ENCODE assay signal across 22 mouse cellular contexts in the genomic region with DNA sequence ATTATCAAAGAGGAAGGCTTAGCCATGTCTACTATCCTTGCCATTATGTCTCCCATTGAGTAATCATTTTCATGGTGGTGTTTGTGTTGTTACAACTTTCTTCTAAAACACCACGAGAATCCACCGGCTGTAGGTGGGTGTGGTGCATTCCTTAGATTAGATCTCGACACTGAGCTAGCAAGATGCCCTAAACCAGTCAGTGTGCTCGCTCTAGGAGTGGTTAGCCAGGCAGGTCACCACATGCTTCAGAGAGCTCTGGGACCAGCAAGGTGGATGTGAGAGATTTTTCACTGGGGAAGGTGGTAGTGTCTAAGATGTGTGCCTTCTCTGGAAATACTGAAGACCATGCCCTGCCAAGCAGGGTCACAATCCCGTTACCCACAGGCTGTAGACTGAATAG. TPM values are rescaled to one million over a fixed set of nuclear protein-coding genes. Genes with fewer than 3 reads are reported as not detected.
DNase-seq lines count a peak whose midpoint lies in the region; ATAC-seq and TF ChIP-seq lines count a peak whose summit lies in the region.
"Had no signal": no experiment of that assay in that cellular context is flagged by ENCODE, and none has a peak within 500 bp of the region (broad histone marks: within the 10 kb centered on the region; RNA-seq: fewer than 3 reads in every experiment).

No protein-coding gene starts in this region.

- no peaks in the 10 kb centered on the region for H3K36me3 ChIP-seq in limb, embryonic 14.5 days (ENCODE audit: control insufficient read depth, insufficient read depth, low read length)
- no peaks in the 10 kb centered on the region for H3K36me3 ChIP-seq in limb, embryonic 10.5 days
- no peaks in the 10 kb centered on the region for H3K36me3 ChIP-seq in myocyte (ENCODE audit: control insufficient read depth, insufficient read depth)
- H3K36me3 ChIP-seq: forebrain, embryonic 12.5 days; limb, embryonic 12.5 days; midbrain, embryonic 13.5 days; neural tube, embryonic 13.5 days had no signal

- 46% methylated on average over 5 of the region's 5 CpGs for WGBS in limb, embryonic 14.5 days
- WGBS in limb, embryonic 10.5 days, result 50% methylated on average over 5 of the region's 5 CpGs

- no peak overlapping the region for H3K4me3 ChIP-seq in limb, embryonic 14.5 days (replicated peaks; ENCODE audit: low read length)
- H3K4me3 ChIP-seq in limb, embryonic 10.5 days, result no peak overlapping the region
- H3K4me3 ChIP-seq in myocyte, result no peak overlapping the region
- H3K4me3 ChIP-seq: forebrain, embryonic 12.5 days; layer of hippocampus, adult 2 months; limb, embryonic 12.5 days; midbrain, embryonic 13.5 days; neural tube, embryonic 13.5 days had no signal

- peak; percentile 16 for DNase-seq in limb, embryonic 14.5 days (ENCODE audit: low spot score)
- DNase-seq in limb, embryonic 10.5 days (ENCODE audit: low spot score), result no peak
- peak; percentile 61 for DNase-seq in ES-CJ7 (ENCODE audit: low read depth, low spot score)
- DNase-seq in induced T-regulatory cell, adult 2 months (ENCODE audit: low read depth), result peak; percentile 56
- no peak for DNase-seq in spleen, postnatal 14 days (ENCODE audit: low spot score in 2 of 2)
- no peak for DNase-seq in right cerebral cortex, postnatal 14 days
- DNase-seq in lung, postnatal 10 days, result no peak
- DNase-seq: adrenal gland, postnatal 36 days; cerebellum, adult 11-12 months; cerebellum, postnatal 36 days; kidney, adult 2 months; kidney, postnatal 10 days; lung, embryonic 14.5 days; spleen, adult 18-20 months had no signal

- H3ac ChIP-seq in myocyte (ENCODE audit: control insufficient read depth, insufficient read length), result no peak overlapping the region

- no peaks in the 10 kb centered on the region for H3K79me2 ChIP-seq in myocyte (ENCODE audit: control insufficient read depth, insufficient read depth)

- H3K27ac ChIP-seq in limb, embryonic 14.5 days (replicated peaks; ENCODE audit: low read depth, low read length), result no peak overlapping the region
- H3K27ac ChIP-seq in limb, embryonic 10.5 days, result no peak overlapping the region
- H3K27ac ChIP-seq: forebrain, embryonic 12.5 days; hindbrain, postnatal 0 days; layer of hippocampus, adult 2 months; limb, embryonic 12.5 days; midbrain, embryonic 13.5 days; neural tube, embryonic 13.5 days had no signal

- no peak for TF ChIP-seq POLR2A in limb, embryonic 14.5 days (IDR thresholded peaks at IDR 0.05; ENCODE audit: borderline replicate concordance, extremely low read depth, insufficient read depth, insufficient read length)
- TF ChIP-seq POLR2A in myocyte (IDR thresholded peaks at IDR 0.05; ENCODE audit: insufficient read length, low read depth), result no peak

- no peak overlapping the region for H3K4me2 ChIP-seq in limb, embryonic 14.5 days (replicated peaks; ENCODE audit: low read depth, low read length, severe bottlenecking)
- H3K4me2 ChIP-seq in myocyte (ENCODE audit: low read depth), result peak overlapping the region; percentile 2
- H3K4me2 ChIP-seq: forebrain, embryonic 12.5 days; midbrain, embryonic 13.5 days; neural tube, embryonic 13.5 days had no signal

- H3K27me3 ChIP-seq in limb, embryonic 14.5 days (ENCODE audit: control insufficient read depth, insufficient read depth, low read length), result no peaks in the 10 kb centered on the region
- H3K27me3 ChIP-seq in limb, embryonic 10.5 days (ENCODE audit: low read depth, poor library complexity, severe bottlenecking), result no peaks in the 10 kb centered on the region
- no peaks in the 10 kb centered on the region for H3K27me3 ChIP-seq in myocyte (ENCODE audit: control insufficient read depth, insufficient read depth, insufficient read length)
- H3K27me3 ChIP-seq: forebrain, embryonic 12.5 days; limb, embryonic 12.5 days; midbrain, embryonic 13.5 days; neural tube, embryonic 13.5 days had no signal

- H3K9me3 ChIP-seq in limb, embryonic 14.5 days (ENCODE audit: control insufficient read depth, low read length), result no peaks in the 10 kb centered on the region
- no peaks in the 10 kb centered on the region for H3K9me3 ChIP-seq in limb, embryonic 10.5 days (replicated peaks)
- H3K9me3 ChIP-seq: forebrain, embryonic 12.5 days; limb, embryonic 12.5 days; midbrain, embryonic 13.5 days; neural tube, embryonic 13.5 days had no signal

- no peaks in the 10 kb centered on the region for H3K4me1 ChIP-seq in limb, embryonic 14.5 days (ENCODE audit: control insufficient read depth, insufficient read depth, low read length)
- H3K4me1 ChIP-seq in limb, embryonic 10.5 days, result no peaks in the 10 kb centered on the region
- H3K4me1 ChIP-seq: forebrain, embryonic 12.5 days; limb, embryonic 12.5 days; midbrain, embryonic 13.5 days; neural tube, embryonic 13.5 days had no signal

- H3K9ac ChIP-seq in limb, embryonic 14.5 days (ENCODE audit: low read depth, low read length, severe bottlenecking), result no peak overlapping the region
- H3K9ac ChIP-seq: forebrain, embryonic 12.5 days; limb, embryonic 12.5 days; lung, embryonic 14.5 days; midbrain, embryonic 13.5 days; neural tube, embryonic 13.5 days had no signal

- no peak for ATAC-seq in limb, embryonic 14.5 days (ENCODE audit: low FRiP score, low read depth)
- ATAC-seq: hindbrain, postnatal 0 days; midbrain, embryonic 13.5 days had no signal

TF ChIP-seq in myocyte, 11 proteins besides CTCF, POLR2A, EP300 and RAD21:
- no peak for TF ChIP-seq MYOD1 (IDR thresholded peaks at IDR 0.05; ENCODE audit: control insufficient read depth in 1 of 3, insufficient read length in 2 of 3, low read depth in 2 of 3)
- no peak for TF ChIP-seq CEBPB (IDR thresholded peaks at IDR 0.05; ENCODE audit: insufficient read depth, poor library complexity, severe bottlenecking)
- no peak for TF ChIP-seq MAX (IDR thresholded peaks at IDR 0.05; ENCODE audit: low read depth)
- TF ChIP-seq POLR2AphosphoS2 (IDR thresholded peaks at IDR 0.05; ENCODE audit: insufficient read length, low read depth), result no peak
- TF ChIP-seq E2F4 (IDR thresholded peaks at IDR 0.05; ENCODE audit: insufficient read depth), result no peak
- no peak for TF ChIP-seq REST (IDR thresholded peaks at IDR 0.05; ENCODE audit: insufficient read depth, insufficient read length)
- no peak for TF ChIP-seq TCF12 (IDR thresholded peaks at IDR 0.05; ENCODE audit: insufficient read depth, poor library complexity, severe bottlenecking)
- no peak for TF ChIP-seq MYOG (IDR thresholded peaks at IDR 0.05; ENCODE audit: control insufficient read depth in 1 of 3, insufficient read depth in 1 of 3, insufficient read length in 2 of 3, low read depth in 2 of 3)
- TF ChIP-seq SRF (IDR thresholded peaks at IDR 0.05; ENCODE audit: control insufficient read depth, insufficient read length, low read depth), result no peak
- no peak for TF ChIP-seq TCF3 (IDR thresholded peaks at IDR 0.05; ENCODE audit: insufficient read length, low read depth)
TF ChIP-seq in myocyte: peak in this region for 0.

RNA-seq across cellular contexts. Expression of a gene that starts 16.6 kb away (rescaled TPM):
- 11.5 and 15.6 TPM in 2 replicates for polyA plus RNA-seq in limb, embryonic 14.5 days (2012; rRNA removed)
- 28.4 and 32.2 TPM in 2 replicates for polyA plus RNA-seq in limb, embryonic 14.5 days (2014; fragmentation: Nextera tagmentation; extraction: Ambion mirVana)
- 36.6 and 39.5 TPM in 2 replicates for polyA plus RNA-seq in limb, embryonic 10.5 days (2016; fragmentation: Nextera tagmentation; extraction: Ambion mirVana)
- 6.6 TPM for polyA plus RNA-seq in myocyte (2012; fragmentation: generic; extraction: Trizol)

RNA-seq across cellular contexts. Expression of a gene that starts 16.6 kb away (rescaled TPM):
- polyA plus RNA-seq in limb, embryonic 14.5 days (2012; rRNA removed), result 71.1 and 74.9 TPM in 2 replicates
- 104 and 105 TPM in 2 replicates for polyA plus RNA-seq in limb, embryonic 14.5 days (2014; fragmentation: Nextera tagmentation; extraction: Ambion mirVana)
- 147 and 150 TPM in 2 replicates for polyA plus RNA-seq in limb, embryonic 10.5 days (2016; fragmentation: Nextera tagmentation; extraction: Ambion mirVana)
- polyA plus RNA-seq in myocyte (2012; fragmentation: generic; extraction: Trizol), result 19.4 TPM

RNA-seq across cellular contexts. Expression of a gene that starts 37.0 kb away (rescaled TPM):
- 26.5 and 28.4 TPM in 2 replicates for polyA plus RNA-seq in limb, embryonic 14.5 days (2012; rRNA removed)
- polyA plus RNA-seq in limb, embryonic 14.5 days (2014; fragmentation: Nextera tagmentation; extraction: Ambion mirVana), result 35.8 and 36.1 TPM in 2 replicates
- polyA plus RNA-seq in limb, embryonic 10.5 days (2016; fragmentation: Nextera tagmentation; extraction: Ambion mirVana), result 35.8 and 38.1 TPM in 2 replicates
- 10.9 TPM for polyA plus RNA-seq in myocyte (2012; fragmentation: generic; extraction: Trizol)

RNA-seq across cellular contexts. Expression of a gene that starts 49.2 kb away (rescaled TPM):
- 14.2 and 18.2 TPM in 2 replicates for polyA plus RNA-seq in limb, embryonic 14.5 days (2012; rRNA removed)
- 20.1 and 20.2 TPM in 2 replicates for polyA plus RNA-seq in limb, embryonic 14.5 days (2014; fragmentation: Nextera tagmentation; extraction: Ambion mirVana)
- 7.5 and 9.7 TPM in 2 replicates for polyA plus RNA-seq in limb, embryonic 10.5 days (2016; fragmentation: Nextera tagmentation; extraction: Ambion mirVana)
- not detected for polyA plus RNA-seq in myocyte (2012; fragmentation: generic; extraction: Trizol)
- polyA plus RNA-seq: C2C12 had no signal

Comparison
In these comparisons a context has a peak if more than half of its experiments do, and no peak if none do; other contexts are left out.
1. DNase-seq: peak in limb, embryonic 14.5 days (single experiment), ES-CJ7 (single experiment) and induced T-regulatory cell, adult 2 months (single experiment); none in limb, embryonic 10.5 days (single experiment), spleen, postnatal 14 days (0 of 2), right cerebral cortex, postnatal 14 days (single experiment) and lung, postnatal 10 days (single experiment).